Mouse (Mus musculus) stomach, embryonic 16.5 days (tissue): ENCODE measurements at regions not wholly inside any gene's neighbourhood (a gene's known extent, or its start where the extent isn't known, plus 50 kb on each side); places are given as distances from the start of the nearest gene placed in this dataset.
"Not testable (repeated sequence)": the region's sequence is repeated elsewhere in the genome, so short reads cannot be mapped to it uniquely, and the experiment has no call there.

Experiments used
- ATAC-seq: fragments of 200-750 bp; cut with Nextera tagmentation; 2 replicates; pipeline ENCODE4 v1.8.0; 2017; ENCODE audit warnings: moderate number of reproducible peaks, moderate TSS enrichment; ENCODE audit not compliant: insufficient read depth, low FRiP score
- H3K27ac ChIP-seq: fragments of 300-500 bp; sonication (generic); 2 replicates; pipeline ENCODE4 v1.5.1; 2014; ENCODE audit warnings: low read length
- H3K27me3 ChIP-seq: fragments of 300-500 bp; sonication (generic); 2 replicates; pipeline ENCODE4 v1.6.1; 2014; ENCODE audit warnings: low read length, control low read depth, mixed read lengths; ENCODE audit not compliant: control insufficient read depth, insufficient read depth
- H3K36me3 ChIP-seq: fragments of 300-500 bp; sonication (generic); 2 replicates; pipeline ENCODE4 v1.6.1; 2014; ENCODE audit warnings: low read length; ENCODE audit not compliant: control insufficient read depth, insufficient read depth
- H3K4me1 ChIP-seq: fragments of 300-500 bp; sonication (generic); 2 replicates; pipeline ENCODE4 v1.6.1; 2014; ENCODE audit warnings: low read length, control low read depth, mixed read lengths; ENCODE audit not compliant: control insufficient read depth, insufficient read depth
- H3K4me2 ChIP-seq: fragments of 300-500 bp; sonication (generic); 2 replicates; pipeline ENCODE4 v1.6.1; 2014; ENCODE audit warnings: low read depth, low read length, mixed read lengths
- H3K4me3 ChIP-seq: fragments of 300-500 bp; sonication (generic); replicated peaks from 2 replicates; pipeline ENCODE4 v1.5.1; 2014; ENCODE audit warnings: mild to moderate bottlenecking, low read length
- H3K9ac ChIP-seq: fragments of 300-500 bp; sonication (generic); 2 replicates; pipeline ENCODE4 v1.6.1; 2014; ENCODE audit warnings: low read length
- H3K9me3 ChIP-seq: fragments of 300-500 bp; sonication (generic); replicated peaks from 2 replicates; pipeline ENCODE4 v1.6.1; 2016; ENCODE audit warnings: low read length, control low read depth; ENCODE audit not compliant: control insufficient read depth
- WGBS: fragments of 180-500 bp; shearing (Covaris S2); extraction: QIAGEN DNeasy Blood & Tissue Kit; methylation state at CpG from one replicate; pipeline ENCODE4 v1.1.7; 2014; 5-methylcytosine and 5-hydroxymethylcytosine counted together

- ATAC-seq, H3K4me2 ChIP-seq, H3K4me3 ChIP-seq: not testable (repeated sequence)
Measured at GRCm38 (mm10) chr2:78012441-78012840, 66.3 kb upstream of the Cwc22 start.

GRCm38 (mm10) chr2:78011821-78012220, 65.6 kb upstream of the Cwc22 start:
- Histone ChIP-seq H3K27me3 (no peaks in the 10 kb centered on the region), H3K36me3 (no peaks in the 10 kb centered on the region), H3K9ac (no peak overlapping the region), H3K9me3 (no peaks in the 10 kb centered on the region), H3K4me2 (no peak overlapping the region), H3K4me1 (no peaks in the 10 kb centered on the region), H3K27ac (no peak overlapping the region), H3K4me3 (no peak overlapping the region)
- no peak for ATAC-seq
- 84% methylated on average over 2 of the region's 2 CpGs for WGBS

More at GRCm38 (mm10) chr2:78012441-78012840, 66.3 kb upstream of the Cwc22 start:
- 97% methylated on average over 6 of the region's 6 CpGs for WGBS
- not testable (repeated sequence) for H3K9ac ChIP-seq, H3K9me3 ChIP-seq, H3K27ac ChIP-seq, H3K27me3 ChIP-seq, H3K36me3 ChIP-seq, H3K4me1 ChIP-seq

- Histone ChIP-seq H3K4me2 (no peak overlapping the region), H3K27me3 (no peaks in the 10 kb centered on the region), H3K9me3 (no peaks in the 10 kb centered on the region), H3K4me3 (no peak overlapping the region), H3K36me3 (no peaks in the 10 kb centered on the region), H3K27ac (no peak overlapping the region), H3K4me1 (no peaks in the 10 kb centered on the region), H3K9ac (no peak overlapping the region)
- ATAC-seq: no peak
- whole genome bisulfite sequencing: 76% methylated on average over 2 of the region's 2 CpGs
Measured at GRCm38 (mm10) chr2:78011051-78011800, 65.1 kb upstream of the Cwc22 start.

- Histone ChIP-seq H3K4me1 (no peaks in the 10 kb centered on the region), H3K27ac (no peak overlapping the region), H3K4me2 (no peak overlapping the region), H3K27me3 (no peaks in the 10 kb centered on the region), H3K9me3 (no peaks in the 10 kb centered on the region), H3K36me3 (no peaks in the 10 kb centered on the region), H3K4me3 (no peak overlapping the region), H3K9ac (no peak overlapping the region)
- no peak for ATAC-seq
- WGBS: 78% methylated on average over 5 of the region's 5 CpGs
Measured at GRCm38 (mm10) chr2:78010066-78010690, 64.0 kb upstream of the Cwc22 start.

GRCm38 (mm10) chr2:78008094-78008493, 61.9 kb upstream of the Cwc22 start:
- H3K27me3 ChIP-seq: no peaks in the 10 kb centered on the region
- no peaks in the 10 kb centered on the region for H3K36me3 ChIP-seq
- ATAC-seq: no peak
- H3K4me2 ChIP-seq: no peak overlapping the region
- H3K27ac ChIP-seq: no peak overlapping the region
- WGBS: 97% methylated on average over 1 of the region's 1 CpGs
- no peak overlapping the region for H3K4me3 ChIP-seq
- H3K9ac ChIP-seq: no peak overlapping the region
- no peaks in the 10 kb centered on the region for H3K9me3 ChIP-seq
- no peaks in the 10 kb centered on the region for H3K4me1 ChIP-seq

GRCm38 (mm10) chr2:78005402-78006021, 59.3 kb upstream of the Cwc22 start:
- Histone ChIP-seq H3K9ac (no peak overlapping the region), H3K36me3 (no peaks in the 10 kb centered on the region), H3K27ac (no peak overlapping the region), H3K4me2 (no peak overlapping the region), H3K9me3 (no peaks in the 10 kb centered on the region), H3K4me1 (no peaks in the 10 kb centered on the region), H3K4me3 (no peak overlapping the region), H3K27me3 (no peaks in the 10 kb centered on the region)
- ATAC-seq: no peak
- 24% methylated on average over 7 of the region's 7 CpGs for WGBS

- 70% methylated on average over 5 of the region's 5 CpGs for WGBS
- no peak overlapping the region for H3K4me3 ChIP-seq
- no peaks in the 10 kb centered on the region for H3K36me3 ChIP-seq
- no peak overlapping the region for H3K27ac ChIP-seq
- no peaks in the 10 kb centered on the region for H3K9me3 ChIP-seq
- no peak for ATAC-seq
- H3K27me3 ChIP-seq: no peaks in the 10 kb centered on the region
- no peak overlapping the region for H3K4me2 ChIP-seq
- no peaks in the 10 kb centered on the region for H3K4me1 ChIP-seq
- H3K9ac ChIP-seq: no peak overlapping the region
Measured at GRCm38 (mm10) chr2:78004426-78004825, 58.3 kb upstream of the Cwc22 start.
